Mouse (Mus musculus) hindbrain, embryonic 14.5 days (tissue): ENCODE measurements at regions not wholly inside any gene's neighbourhood (a gene's known extent, or its start where the extent isn't known, plus 50 kb on each side); places are given as distances from the start of the nearest gene placed in this dataset.

Experiments used
- ATAC-seq: fragments of 200-750 bp; cut with Nextera tagmentation; 2 replicates; pipeline ENCODE4 v1.8.0; 2017; ENCODE audit warnings: moderate number of reproducible peaks, mild to moderate bottlenecking, moderate TSS enrichment, moderate library complexity; ENCODE audit not compliant: low FRiP score
- DNase-seq: peaks from one replicate; pipeline ENCODE4 v3.0.0-alpha.2; 2015; ENCODE audit warnings: low spot score
- H3K27ac ChIP-seq: fragments of 300-500 bp; sonication (generic); 2 replicates; pipeline ENCODE4 v1.5.1; 2014; ENCODE audit warnings: mild to moderate bottlenecking, moderate library complexity
- H3K27me3 ChIP-seq: fragments of 300-500 bp; sonication (generic); 2 replicates; pipeline ENCODE4 v1.6.1; 2014; ENCODE audit warnings: mild to moderate bottlenecking, low read length, mixed read lengths; ENCODE audit not compliant: control insufficient read depth, insufficient read depth
- H3K36me3 ChIP-seq: fragments of 300-500 bp; sonication (generic); replicated peaks from 2 replicates; pipeline ENCODE4 v1.6.1; 2014; ENCODE audit not compliant: control insufficient read depth, insufficient read depth
- H3K4me1 ChIP-seq: fragments of 300-500 bp; sonication (generic); replicated peaks from 2 replicates; pipeline ENCODE4 v1.6.1; 2014; ENCODE audit warnings: antibody characterized with exemption, low read length, mixed read lengths; ENCODE audit not compliant: control insufficient read depth, insufficient read depth
- H3K4me2 ChIP-seq: fragments of 300-500 bp; sonication (generic); replicated peaks from 2 replicates; pipeline ENCODE4 v1.6.1; 2014; ENCODE audit warnings: mild to moderate bottlenecking, moderate library complexity
- H3K4me3 ChIP-seq: fragments of 300-500 bp; sonication (generic); replicated peaks from 2 replicates; pipeline ENCODE4 v1.5.1; 2014; ENCODE audit warnings: mild to moderate bottlenecking, low read length
- H3K9ac ChIP-seq: fragments of 300-500 bp; sonication (generic); 2 replicates; pipeline ENCODE4 v1.6.1; 2014
- H3K9me3 ChIP-seq: fragments of 300-500 bp; sonication (generic); 2 replicates; pipeline ENCODE4 v1.6.1; 2016; ENCODE audit warnings: low read length; ENCODE audit not compliant: control insufficient read depth
- WGBS: fragments of 180-500 bp; shearing (Covaris S2); extraction: QIAGEN DNeasy Blood & Tissue Kit; methylation state at CpG from one replicate; pipeline ENCODE4 v1.1.7; 2014; 5-methylcytosine and 5-hydroxymethylcytosine counted together

- ATAC-seq (no peak), DNase-seq (no peak)
- WGBS: 54% methylated on average over 4 of the region's 4 CpGs
Observed at GRCm38 (mm10) chr7:74065449-74066099, 52.1 kb upstream of the St8sia2 start.

More at GRCm38 (mm10) chr7:74065449-74066099, 52.1 kb upstream of the St8sia2 start:
- Histone ChIP-seq H3K4me2 (no peak overlapping the region), H3K4me1 (no peaks in the 10 kb centered on the region), H3K9me3 (no peaks in the 10 kb centered on the region), H3K4me3 (no peak overlapping the region), H3K36me3 (no peaks in the 10 kb centered on the region), H3K27ac (no peak overlapping the region), H3K27me3 (no peaks in the 10 kb centered on the region), H3K9ac (no peak overlapping the region)
